Mouse (Mus musculus): Measurements from ENCODE around the gene Mrto4. TPM values are rescaled to one million over a fixed set of nuclear protein-coding genes. Genes with fewer than 3 reads are reported as not detected.

Gene Mrto4
- polyA plus RNA-seq, 1 experiment from 2014 or later = 136 TPM

DNA sequence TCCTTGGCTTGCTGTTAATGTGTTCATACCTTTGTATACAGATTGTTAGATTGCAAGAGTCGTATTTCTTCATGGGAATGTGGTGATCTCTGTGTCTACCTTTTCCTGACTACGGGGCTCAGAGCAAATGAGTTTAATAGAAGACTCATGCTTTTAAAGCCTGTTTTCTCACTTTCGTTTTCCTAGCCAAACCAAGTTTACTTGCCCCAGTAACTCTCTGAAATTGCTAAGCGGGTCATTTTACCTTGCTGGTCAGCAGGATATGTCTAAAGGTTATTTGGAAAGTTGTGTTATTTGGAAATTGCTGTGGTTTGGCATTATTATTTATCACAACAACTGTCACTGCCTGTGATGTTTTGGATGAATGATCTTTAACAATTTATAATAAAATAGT is 29.1 kb upstream of the Mrto4 start:
- H3K9me3 ChIP-seq (ENCODE audit: low read depth, low read length) = no peaks in the 10 kb centered on the region

DNA sequence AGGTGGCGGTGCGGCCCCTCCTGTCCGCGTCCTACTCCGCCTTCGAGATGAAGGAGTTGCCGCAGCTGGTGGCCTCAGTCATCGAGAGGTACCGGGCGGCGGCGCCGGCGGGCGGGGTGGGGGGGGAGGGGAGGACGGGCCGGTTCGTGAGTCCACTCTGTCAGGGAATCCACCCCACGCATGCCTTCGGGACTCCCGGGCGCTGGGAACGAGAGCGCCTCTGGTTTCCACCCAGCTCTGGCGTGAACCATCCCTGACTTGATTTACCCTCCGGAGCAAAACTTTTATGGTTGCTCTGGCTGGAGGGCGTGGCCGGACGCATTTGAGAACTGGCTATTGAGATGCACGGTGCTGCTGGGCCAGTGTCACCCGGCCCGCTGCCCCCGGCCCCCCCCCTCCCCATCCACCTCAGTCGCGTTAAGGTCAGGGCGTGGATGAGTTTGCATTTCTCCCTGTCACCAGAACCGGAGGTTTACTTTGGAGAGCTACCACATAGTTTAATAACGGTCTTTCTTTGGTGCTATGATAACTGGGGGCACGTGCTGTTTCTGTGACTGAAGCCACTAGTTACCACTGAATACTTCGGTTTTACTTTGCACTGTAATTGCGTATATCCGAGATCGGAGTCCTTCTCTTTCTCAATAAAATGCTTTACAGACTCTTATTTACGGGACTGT is 28.5 kb upstream of the Mrto4 start:
- 2% methylated on average over 42 of the region's 44 CpGs for WGBS
- Histone ChIP-seq H3K4me3 (ENCODE audit: low read depth, low read length) (peak overlapping the region; percentile 85), H3K27me3 (ENCODE audit: insufficient read depth, low read length) (no peaks in the 10 kb centered on the region), H3K27ac (ENCODE audit: low read depth) (peak overlapping the region; percentile 73), H3K9me3 (ENCODE audit: low read depth, low read length) (no peaks in the 10 kb centered on the region), H3K9ac (peak overlapping the region; percentile 68), H3K4me1 (ENCODE audit: insufficient read depth) (peaks cover 9% of the 10 kb centered on the region), H3K4me2 (peak overlapping the region; percentile 81), H3K36me3 (ENCODE audit: insufficient read depth) (peaks cover 23% of the 10 kb centered on the region)
- no peak for TF ChIP-seq CTCF (IDR thresholded peaks at IDR 0.05; ENCODE audit: low read depth)
- ATAC-seq (ENCODE audit: insufficient read depth) = peak; percentile 30; the same call in 1 of the 2 replicates
- DNase-seq = no peak

More for the DNA sequence above, 29.1 kb upstream of the Mrto4 start:
- H3K4me2 ChIP-seq = peak overlapping the region; percentile 81
- H3K27ac ChIP-seq (ENCODE audit: low read depth) = no peak overlapping the region
- no peak for DNase-seq
- H3K4me1 ChIP-seq (ENCODE audit: insufficient read depth) = peaks cover 14% of the 10 kb centered on the region
- peak overlapping the region; percentile 68 for H3K9ac ChIP-seq
- peak overlapping the region; percentile 85 for H3K4me3 ChIP-seq (ENCODE audit: low read depth, low read length)
- no peaks in the 10 kb centered on the region for H3K27me3 ChIP-seq (ENCODE audit: insufficient read depth, low read length)
- 42% methylated on average over 4 of the region's 4 CpGs for WGBS
- TF ChIP-seq CTCF (IDR thresholded peaks at IDR 0.05; ENCODE audit: low read depth) = no peak
- H3K36me3 ChIP-seq (ENCODE audit: insufficient read depth) = peaks cover 19% of the 10 kb centered on the region
- ATAC-seq (ENCODE audit: insufficient read depth) = no peak

- peak; percentile 100 for DNase-seq
- peak overlapping the region; percentile 81 for H3K4me2 ChIP-seq
- H3K36me3 ChIP-seq (ENCODE audit: insufficient read depth) = peaks cover 29% of the 10 kb centered on the region
- peak; percentile 96 for ATAC-seq (ENCODE audit: insufficient read depth)
- no peaks in the 10 kb centered on the region for H3K27me3 ChIP-seq (ENCODE audit: insufficient read depth, low read length)
- peak; percentile 26 for TF ChIP-seq CTCF (IDR thresholded peaks at IDR 0.05; ENCODE audit: low read depth)
- H3K4me1 ChIP-seq (ENCODE audit: insufficient read depth) = peaks cover 5% of the 10 kb centered on the region; the same call in 1 of the 2 replicates
- peak overlapping the region; percentile 85 for H3K4me3 ChIP-seq (ENCODE audit: low read depth, low read length)
- H3K9ac ChIP-seq = peak overlapping the region; percentile 81
- no peaks in the 10 kb centered on the region for H3K9me3 ChIP-seq (ENCODE audit: low read depth, low read length)
- peak overlapping the region; percentile 83 for H3K27ac ChIP-seq (ENCODE audit: low read depth)
- under 1% methylated on average over 52 of the region's 54 CpGs for WGBS
These were observed 27.9 kb upstream of the Mrto4 start for GRCm38 (mm10) chr4:139380207-139380748.

GRCm38 (mm10) chr4:139379719-139380118 is 27.3 kb upstream of the Mrto4 start:
- Histone ChIP-seq H3K27me3 (ENCODE audit: insufficient read depth, low read length) (no peaks in the 10 kb centered on the region), H3K4me1 (ENCODE audit: insufficient read depth) (peaks cover 5% of the 10 kb centered on the region; the same call in 1 of the 2 replicates), H3K4me2 (peak overlapping the region; percentile 65), H3K4me3 (ENCODE audit: low read depth, low read length) (peak overlapping the region; percentile 85), H3K27ac (ENCODE audit: low read depth) (peak overlapping the region; percentile 83), H3K36me3 (ENCODE audit: insufficient read depth) (peaks cover 34% of the 10 kb centered on the region), H3K9ac (peak overlapping the region; percentile 81), H3K9me3 (ENCODE audit: low read depth, low read length) (no peaks in the 10 kb centered on the region)
- DNase-seq = peak; percentile 2
- no peak for ATAC-seq (ENCODE audit: insufficient read depth)
- TF ChIP-seq CTCF (IDR thresholded peaks at IDR 0.05; ENCODE audit: low read depth) = no peak
- 17% methylated on average over 8 of the region's 8 CpGs for WGBS

GRCm38 (mm10) chr4:139373531-139373930 is 21.2 kb upstream of the Mrto4 start:
- Histone ChIP-seq H3K27me3 (ENCODE audit: insufficient read depth, low read length) (no peaks in the 10 kb centered on the region), H3K9ac (no peak overlapping the region), H3K9me3 (ENCODE audit: low read depth, low read length) (no peaks in the 10 kb centered on the region), H3K4me3 (ENCODE audit: low read depth, low read length) (no peak overlapping the region), H3K36me3 (ENCODE audit: insufficient read depth) (peaks cover 91% of the 10 kb centered on the region), H3K27ac (ENCODE audit: low read depth) (no peak overlapping the region), H3K4me1 (ENCODE audit: insufficient read depth) (no peaks in the 10 kb centered on the region), H3K4me2 (no peak overlapping the region)
- DNase-seq (no peak), ATAC-seq (ENCODE audit: insufficient read depth) (no peak)
- 81% methylated on average over 10 of the region's 10 CpGs for WGBS
- no peak for TF ChIP-seq CTCF (IDR thresholded peaks at IDR 0.05; ENCODE audit: low read depth)

DNA sequence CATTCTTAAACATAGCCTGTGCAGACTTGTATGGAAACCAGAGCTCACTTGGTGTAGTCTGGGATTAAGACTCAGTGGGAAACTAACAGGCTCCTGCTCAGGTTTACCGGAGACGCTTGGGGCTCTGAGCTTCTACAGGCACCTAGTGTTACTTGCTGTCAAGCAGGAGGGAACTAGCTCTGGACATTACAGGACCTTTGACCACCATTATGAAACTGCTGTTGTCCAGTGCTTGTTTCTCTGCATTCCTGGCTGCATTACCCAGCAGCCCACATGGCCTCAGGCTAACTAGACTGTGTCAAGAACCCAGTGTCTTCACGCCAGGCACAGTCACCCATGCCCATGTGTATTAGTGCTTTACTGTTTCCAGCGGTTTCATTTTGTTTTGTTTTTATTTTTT is 20.8 kb upstream of the Mrto4 start:
- Histone ChIP-seq H3K27me3 (ENCODE audit: insufficient read depth, low read length) (no peaks in the 10 kb centered on the region), H3K9ac (no peak overlapping the region), H3K9me3 (ENCODE audit: low read depth, low read length) (no peaks in the 10 kb centered on the region), H3K27ac (ENCODE audit: low read depth) (no peak overlapping the region), H3K36me3 (ENCODE audit: insufficient read depth) (peaks cover 92% of the 10 kb centered on the region), H3K4me2 (no peak overlapping the region), H3K4me1 (ENCODE audit: insufficient read depth) (no peaks in the 10 kb centered on the region), H3K4me3 (ENCODE audit: low read depth, low read length) (no peak overlapping the region)
- DNase-seq = no peak
- no peak for ATAC-seq (ENCODE audit: insufficient read depth)
- no peak for TF ChIP-seq CTCF (IDR thresholded peaks at IDR 0.05; ENCODE audit: low read depth)
- 92% methylated on average over 4 of the region's 4 CpGs for WGBS

- no peaks in the 10 kb centered on the region for H3K4me1 ChIP-seq (ENCODE audit: insufficient read depth)
- no peak overlapping the region for H3K9ac ChIP-seq
- no peak for DNase-seq
- no peaks in the 10 kb centered on the region for H3K9me3 ChIP-seq (ENCODE audit: low read depth, low read length)
- peaks cover 96% of the 10 kb centered on the region for H3K36me3 ChIP-seq (ENCODE audit: insufficient read depth)
- 93% methylated on average over 5 of the region's 5 CpGs for WGBS
- H3K27me3 ChIP-seq (ENCODE audit: insufficient read depth, low read length) = no peaks in the 10 kb centered on the region
- H3K4me3 ChIP-seq (ENCODE audit: low read depth, low read length) = no peak overlapping the region
- H3K4me2 ChIP-seq = no peak overlapping the region
- TF ChIP-seq CTCF (IDR thresholded peaks at IDR 0.05; ENCODE audit: low read depth) = no peak
- no peak overlapping the region for H3K27ac ChIP-seq (ENCODE audit: low read depth)
- no peak for ATAC-seq (ENCODE audit: insufficient read depth)
These were observed 15.7 kb upstream of the Mrto4 start for GRCm38 (mm10) chr4:139368038-139368437.
